Mouse (Mus musculus) liver, adult 2 months (tissue): ENCODE measurements around the gene Frmd6. TPM values are rescaled to one million over a fixed set of nuclear protein-coding genes. Genes with fewer than 3 reads are reported as not detected.

Source experiments
- DNase-seq: peaks from one replicate; pipeline ENCODE4 v3.0.0-alpha.2; 2011; ENCODE audit warnings: low read depth, low spot score; ENCODE audit errors: extremely low read depth
- H3K27ac ChIP-seq: fragments of 200-500 bp; replicated peaks from 2 replicates; pipeline ENCODE4 v1.5.1; 2012; ENCODE audit warnings: low read depth, mild to moderate bottlenecking, control low read depth, inconsistent platforms, low read length; ENCODE audit not compliant: insufficient read depth
- H3K27me3 ChIP-seq: fragments of 200-500 bp; 2 replicates; pipeline ENCODE4 v1.6.1; 2012; ENCODE audit warnings: mild to moderate bottlenecking, moderate library complexity, low read length, inconsistent platforms; ENCODE audit not compliant: control insufficient read depth, insufficient read depth
- H3K36me3 ChIP-seq: fragments of 200-500 bp; 2 replicates; pipeline ENCODE4 v1.6.1; 2012; ENCODE audit warnings: low read length, inconsistent platforms; ENCODE audit not compliant: control insufficient read depth, insufficient read depth
- H3K4me1 ChIP-seq: fragments of 200-500 bp; 2 replicates; pipeline ENCODE4 v1.6.1; 2011; ENCODE audit warnings: low read length; ENCODE audit not compliant: control insufficient read depth, insufficient read depth
- H3K4me3 ChIP-seq: fragments of 200-500 bp; 2 replicates; pipeline ENCODE4 v1.5.1; 2011; ENCODE audit warnings: low read depth, mild to moderate bottlenecking, control low read depth, low read length, moderate library complexity; ENCODE audit not compliant: insufficient read depth
- H3K79me2 ChIP-seq: fragments of 200-500 bp; 2 replicates; pipeline ENCODE4 v1.6.1; 2012; ENCODE audit warnings: inconsistent platforms, mild to moderate bottlenecking, low read length, moderate library complexity; ENCODE audit not compliant: control insufficient read depth, insufficient read depth
- H3K9ac ChIP-seq: fragments of 200-500 bp; 2 replicates; pipeline ENCODE4 v1.6.1; 2012; ENCODE audit warnings: low read depth, mild to moderate bottlenecking, control low read depth, inconsistent platforms, low read length
- CTCF ChIP-seq: fragments of 200-500 bp; IDR thresholded peaks from 2 replicates; pipeline ENCODE4 v1.5.1; 2011; ENCODE audit warnings: low read depth, low read length, control low read depth
- POLR2A ChIP-seq: fragments of 200-500 bp; IDR thresholded peaks from 2 replicates; pipeline ENCODE4 v1.6.1; 2011; ENCODE audit warnings: low read length, control low read depth; ENCODE audit not compliant: insufficient read depth; ENCODE audit errors: extremely low read depth
- WGBS: fragments of 180-500 bp; shearing (Covaris S2); methylation state at CpG from one replicate; pipeline ENCODE4 v1.1.7; 2018; 5-methylcytosine and 5-hydroxymethylcytosine counted together
- polyA plus RNA-seq: library from polyadenylated mRNA; depleted of rRNA; stranded (reverse); fragments of >200 nt; gene quantifications from 2 replicates; pipeline ENCODE4 v1.2.3, GENCODE M21; 2012
- total RNA-seq: library from RNA; depleted of rRNA; stranded (reverse); fragments of >200 nt; gene quantifications from 2 replicates; pipeline ENCODE4 v1.2.3, GENCODE M21; 2014

Gene Frmd6
- total and polyA plus RNA-seq, 2 experiments, result 1.4 to 3.0 TPM

DNA sequence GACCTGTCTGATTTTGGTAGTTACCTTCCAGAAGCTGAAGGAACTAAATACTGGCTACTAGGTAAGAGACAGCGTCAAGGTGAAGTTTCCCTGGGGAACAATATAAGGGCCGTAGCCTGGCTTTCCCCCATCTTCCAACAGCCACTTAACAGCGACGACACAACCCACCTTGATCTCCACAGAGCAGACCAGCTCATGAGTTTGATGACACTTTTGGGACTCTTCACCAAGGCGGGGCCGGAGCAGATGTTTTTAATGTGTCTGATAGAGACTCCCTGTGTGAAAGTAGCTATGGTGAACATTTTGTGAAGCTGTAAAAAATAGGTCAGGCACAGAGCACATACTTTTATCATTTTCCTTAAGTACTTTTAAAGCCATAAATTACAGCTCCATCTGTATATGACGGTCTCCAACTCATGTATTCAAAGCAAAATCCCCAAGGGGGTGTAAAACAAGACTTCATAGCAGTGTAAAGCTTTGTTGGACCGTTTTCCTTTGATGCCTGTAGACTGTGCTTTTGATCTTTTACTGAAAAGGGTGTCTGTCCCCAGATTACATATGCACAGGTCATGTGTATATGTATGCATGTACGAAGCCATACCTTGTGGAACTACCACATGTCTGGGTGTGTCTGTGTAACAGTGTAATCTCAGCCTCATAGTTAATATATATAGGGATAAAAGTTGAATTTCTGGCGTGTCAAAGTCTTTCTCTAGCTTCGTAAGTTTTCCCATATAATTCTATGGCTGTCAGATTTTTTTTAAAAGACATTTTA, 24.4 kb downstream of the Frmd6 start:
- 92% methylated on average over 11 of the region's 11 CpGs for WGBS
- no peak overlapping the region for H3K27ac ChIP-seq
- DNase-seq, result no peak
- no peak overlapping the region for H3K4me3 ChIP-seq
- H3K9ac ChIP-seq, result no peak overlapping the region
- no peaks in the 10 kb centered on the region for H3K4me1 ChIP-seq
- no peaks in the 10 kb centered on the region for H3K36me3 ChIP-seq
- no peaks in the 10 kb centered on the region for H3K27me3 ChIP-seq
- TF ChIP-seq POLR2A, result no peak
- no peak for TF ChIP-seq CTCF
- H3K79me2 ChIP-seq, result peaks cover 17% of the 10 kb centered on the region; the same call in 1 of the 2 replicates

DNA sequence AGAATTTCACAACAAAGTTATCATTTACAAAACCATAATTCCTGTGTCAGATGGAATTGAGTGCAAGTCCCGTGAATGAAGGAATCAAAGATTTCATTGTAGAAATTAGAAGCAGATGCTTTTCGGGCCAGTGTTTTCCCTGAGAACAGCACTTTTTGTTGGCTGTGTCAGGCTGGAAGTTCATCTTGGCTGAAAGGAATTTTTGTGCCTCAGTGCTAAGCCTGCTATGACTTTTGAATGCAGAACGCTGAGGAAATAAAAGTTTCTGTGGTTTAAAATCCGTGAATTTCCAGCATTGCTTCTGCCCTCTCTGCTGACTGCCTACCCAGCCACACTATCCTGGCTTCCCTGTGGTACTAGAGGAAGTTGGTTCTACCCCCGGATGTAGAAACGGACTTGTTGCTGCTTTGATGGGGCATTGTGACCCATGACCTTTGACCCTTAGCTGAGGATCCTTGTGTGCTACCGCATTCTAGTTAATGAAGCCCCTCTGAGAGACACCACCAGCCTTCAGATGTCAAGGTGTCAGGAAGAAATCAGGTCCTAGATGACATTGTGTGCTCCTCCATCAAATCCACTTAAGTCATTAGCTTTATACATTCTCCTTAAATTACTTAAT, 26.1 kb downstream of the Frmd6 start:
- H3K9ac ChIP-seq, result no peak overlapping the region
- H3K27me3 ChIP-seq, result no peaks in the 10 kb centered on the region
- no peak overlapping the region for H3K4me3 ChIP-seq
- no peak overlapping the region for H3K27ac ChIP-seq
- H3K79me2 ChIP-seq, result peaks cover 17% of the 10 kb centered on the region; the same call in 1 of the 2 replicates
- no peaks in the 10 kb centered on the region for H3K4me1 ChIP-seq
- no peaks in the 10 kb centered on the region for H3K36me3 ChIP-seq
- no peak for TF ChIP-seq CTCF
- TF ChIP-seq POLR2A, result no peak
- DNase-seq, result no peak
- WGBS, result 74% methylated on average over 7 of the region's 7 CpGs

DNA sequence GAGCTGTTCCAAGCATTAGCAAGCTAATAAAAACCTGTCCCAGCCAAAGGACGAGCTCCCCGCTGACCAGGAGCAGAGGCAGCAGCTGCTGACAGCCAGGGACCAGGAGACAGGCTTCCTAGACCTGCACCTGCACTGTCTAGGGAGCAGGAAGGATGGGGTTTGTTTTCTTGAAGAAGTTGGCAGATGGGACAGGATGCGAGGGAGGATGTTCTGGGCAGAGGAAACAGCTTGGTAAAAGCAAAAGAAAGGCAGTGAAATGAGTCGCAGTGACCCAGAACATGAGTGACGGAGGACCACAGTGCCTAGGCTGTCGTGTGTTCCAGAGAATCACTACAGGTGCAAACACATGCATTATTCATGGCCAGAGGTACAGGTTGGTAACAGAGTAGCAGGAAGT, 27.7 kb downstream of the Frmd6 start:
- WGBS, result 67% methylated on average over 6 of the region's 6 CpGs
- Histone ChIP-seq H3K36me3 (no peaks in the 10 kb centered on the region), H3K27me3 (no peaks in the 10 kb centered on the region), H3K9ac (no peak overlapping the region), H3K27ac (no peak overlapping the region), H3K79me2 (peaks cover 14% of the 10 kb centered on the region; the same call in 1 of the 2 replicates), H3K4me3 (no peak overlapping the region), H3K4me1 (no peaks in the 10 kb centered on the region)
- TF ChIP-seq CTCF (no peak), POLR2A (no peak)
- no peak for DNase-seq

DNA sequence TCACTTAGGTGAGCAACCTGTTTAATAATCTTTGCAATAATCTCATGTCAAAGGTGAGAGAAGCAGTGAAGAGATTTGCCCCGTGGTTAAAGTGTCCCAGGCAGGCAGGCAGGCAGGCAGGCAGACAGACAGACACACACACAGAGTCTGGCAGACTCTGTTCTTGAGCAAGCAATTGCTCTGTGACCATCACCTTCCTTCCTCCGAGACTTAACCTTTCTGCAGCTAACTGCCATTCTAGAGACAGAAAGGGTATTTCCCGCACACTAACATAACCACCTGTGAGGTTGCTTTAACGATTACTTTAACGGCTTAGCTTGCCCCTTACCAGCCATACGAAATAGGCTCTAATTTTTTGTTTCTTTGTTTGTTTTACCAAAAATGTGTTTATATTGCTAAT, 30.4 kb downstream of the Frmd6 start:
- no peaks in the 10 kb centered on the region for H3K27me3 ChIP-seq
- H3K4me3 ChIP-seq, result no peak overlapping the region
- no peak overlapping the region for H3K27ac ChIP-seq
- 62% methylated on average over 6 of the region's 6 CpGs for WGBS
- DNase-seq, result no peak
- no peaks in the 10 kb centered on the region for H3K4me1 ChIP-seq
- TF ChIP-seq CTCF, result no peak
- no peak for TF ChIP-seq POLR2A
- peaks cover 9% of the 10 kb centered on the region; the same call in 1 of the 2 replicates for H3K79me2 ChIP-seq
- H3K36me3 ChIP-seq, result no peaks in the 10 kb centered on the region
- H3K9ac ChIP-seq, result no peak overlapping the region

DNA sequence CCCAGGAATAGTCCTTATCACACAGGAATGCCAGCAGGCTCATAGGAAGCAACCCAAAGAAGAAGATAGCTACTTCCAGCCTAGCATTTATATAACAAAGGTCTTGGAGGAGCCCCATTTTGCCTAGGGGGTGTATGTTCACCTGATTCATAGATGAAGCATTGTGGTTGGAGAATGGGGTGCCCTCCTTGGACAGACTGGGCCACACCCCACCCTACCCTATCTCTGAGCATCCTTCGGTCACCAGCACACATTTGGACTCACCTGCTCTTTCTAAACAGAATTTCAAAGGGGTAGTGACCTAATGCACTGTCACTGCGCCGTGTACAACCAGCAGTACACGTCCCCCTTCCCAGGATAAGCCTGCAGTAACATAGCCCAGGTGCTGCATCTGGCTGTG, 31.5 kb downstream of the Frmd6 start:
- Histone ChIP-seq H3K4me1 (no peaks in the 10 kb centered on the region), H3K36me3 (no peaks in the 10 kb centered on the region), H3K79me2 (peaks cover 5% of the 10 kb centered on the region; the same call in 1 of the 2 replicates), H3K27ac (no peak overlapping the region), H3K27me3 (no peaks in the 10 kb centered on the region), H3K9ac (no peak overlapping the region), H3K4me3 (no peak overlapping the region)
- 93% methylated on average over 4 of the region's 4 CpGs for WGBS
- no peak for DNase-seq
- TF ChIP-seq POLR2A (no peak), CTCF (no peak)

DNA sequence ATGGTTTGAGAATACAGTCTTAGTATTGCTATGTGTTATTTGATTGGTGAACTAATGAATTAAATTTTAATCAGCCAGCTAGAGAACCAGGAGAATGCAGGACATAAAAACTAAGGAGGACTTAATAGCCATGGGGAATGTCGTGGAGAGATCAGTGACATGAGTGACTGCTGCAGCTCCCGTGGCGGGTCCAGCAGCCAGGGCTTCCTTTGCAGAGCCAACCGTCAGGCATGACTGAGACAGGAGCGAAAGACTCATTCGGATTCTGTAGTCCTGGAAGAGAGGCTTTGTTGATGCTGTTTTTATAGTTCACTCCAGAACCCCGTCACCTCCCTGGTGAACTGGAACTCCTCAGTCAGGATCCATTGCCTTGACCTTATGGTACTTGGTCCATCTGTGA, 38.0 kb downstream of the Frmd6 start:
- Histone ChIP-seq H3K36me3 (0 out of 2 replicates have a peak, but pooled peaks cover 2% of the 10 kb centered on the region), H3K4me3 (no peak overlapping the region), H3K9ac (no peak overlapping the region), H3K4me1 (0 out of 2 replicates have a peak, but pooled peaks cover 1% of the 10 kb centered on the region), H3K27me3 (no peaks in the 10 kb centered on the region), H3K79me2 (no peaks in the 10 kb centered on the region), H3K27ac (no peak overlapping the region)
- WGBS, result 78% methylated on average over 7 of the region's 7 CpGs
- TF ChIP-seq CTCF (no peak), POLR2A (no peak)
- DNase-seq, result no peak
